Comparison of ENCODE assay signal across 8 mouse cellular contexts in the genomic region with DNA sequence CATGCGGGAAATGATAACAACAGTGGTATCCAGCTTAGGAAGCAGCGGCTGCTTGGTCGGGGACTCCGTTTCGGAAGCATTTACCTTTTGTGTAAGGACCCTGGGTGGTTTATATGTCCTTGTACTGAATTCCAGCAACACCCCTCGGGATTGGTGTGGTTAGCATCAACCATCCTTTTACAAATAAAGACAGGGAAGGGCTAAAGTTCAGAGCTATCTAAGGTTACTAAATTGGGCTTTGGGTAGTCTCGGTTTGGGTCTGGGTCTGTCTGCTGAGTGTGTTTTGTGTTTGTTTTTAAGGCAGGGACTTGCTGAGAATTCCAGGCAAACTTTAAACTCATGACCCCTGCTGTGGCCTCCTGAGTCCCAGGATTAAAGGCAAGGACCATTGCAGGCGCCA. TPM values are rescaled to one million over a fixed set of nuclear protein-coding genes. Genes with fewer than 3 reads are reported as not detected.
DNase-seq lines count a peak whose midpoint lies in the region; ATAC-seq and TF ChIP-seq lines count a peak whose summit lies in the region.
"Had no signal": no experiment of that assay in that cellular context is flagged by ENCODE, and none has a peak within 500 bp of the region (broad histone marks: within the 10 kb centered on the region; RNA-seq: fewer than 3 reads in every experiment).

No protein-coding gene starts in this region.

- H3K4me3 ChIP-seq in lung, embryonic 14.5 days (ENCODE audit: low read depth, low read length): peak overlapping the region; percentile 21
- H3K4me3 ChIP-seq in forebrain, embryonic 13.5 days: no peak overlapping the region
- H3K4me3 ChIP-seq in limb, embryonic 11.5 days (ENCODE audit: low read depth, low read length): no peak overlapping the region
- peak overlapping the region; percentile 8; the same call in 1 of the 2 replicates for H3K4me3 ChIP-seq in small intestine, adult 2 months (ENCODE audit: low read depth, low read length)

- no peak for ATAC-seq in lung, embryonic 14.5 days (ENCODE audit: insufficient read depth)
- ATAC-seq in forebrain, embryonic 13.5 days: no peak
- ATAC-seq in limb, embryonic 11.5 days (ENCODE audit: insufficient number of reproducible peaks, low FRiP score, low TSS enrichment, low read depth): no peak

- no peaks in the 10 kb centered on the region for H3K27me3 ChIP-seq in lung, embryonic 14.5 days (ENCODE audit: insufficient read depth, low read length)
- H3K27me3 ChIP-seq in forebrain, embryonic 13.5 days: no peaks in the 10 kb centered on the region
- H3K27me3 ChIP-seq in limb, embryonic 11.5 days (ENCODE audit: control insufficient read depth, insufficient read depth, low read length): no peaks in the 10 kb centered on the region
- no peaks in the 10 kb centered on the region for H3K27me3 ChIP-seq in small intestine, adult 2 months (ENCODE audit: control insufficient read depth, insufficient read depth, low read length)

- WGBS in lung, embryonic 14.5 days: 10% methylated on average over 8 of the region's 8 CpGs
- 27% methylated on average over 8 of the region's 8 CpGs for WGBS in forebrain, embryonic 13.5 days
- WGBS in limb, embryonic 11.5 days: 21% methylated on average over 8 of the region's 8 CpGs
- 63% methylated on average over 8 of the region's 8 CpGs for WGBS in small intestine, adult 2 months

- peak overlapping the region; percentile 49 for H3K9ac ChIP-seq in lung, embryonic 14.5 days
- H3K9ac ChIP-seq in forebrain, embryonic 13.5 days: peak overlapping the region; percentile 51; the same call in 1 of the 2 replicates
- peak overlapping the region; percentile 60; the same call in 1 of the 2 replicates for H3K9ac ChIP-seq in limb, embryonic 11.5 days (ENCODE audit: low read length)

- H3K4me1 ChIP-seq in lung, embryonic 14.5 days (ENCODE audit: insufficient read depth): peaks cover 4% of the 10 kb centered on the region
- H3K4me1 ChIP-seq in forebrain, embryonic 13.5 days: peaks cover 28% of the 10 kb centered on the region
- H3K4me1 ChIP-seq in limb, embryonic 11.5 days (ENCODE audit: control insufficient read depth, insufficient read depth, low read length): peaks cover 23% of the 10 kb centered on the region
- peaks cover 21% of the 10 kb centered on the region for H3K4me1 ChIP-seq in small intestine, adult 2 months (ENCODE audit: control insufficient read depth, insufficient read depth, insufficient read length, low read length)

- TF ChIP-seq CTCF in lung, embryonic 14.5 days (IDR thresholded peaks at IDR 0.05; ENCODE audit: low read depth): no peak
- TF ChIP-seq CTCF in small intestine, adult 2 months (IDR thresholded peaks at IDR 0.05; ENCODE audit: extremely low read depth, insufficient read length, insufficient replicate concordance, low read depth, low read length): no peak

- H3K36me3 ChIP-seq in lung, embryonic 14.5 days (ENCODE audit: insufficient read depth): no peaks in the 10 kb centered on the region
- H3K36me3 ChIP-seq in forebrain, embryonic 13.5 days (ENCODE audit: poor library complexity, severe bottlenecking): no peaks in the 10 kb centered on the region
- no peaks in the 10 kb centered on the region for H3K36me3 ChIP-seq in limb, embryonic 11.5 days (ENCODE audit: control insufficient read depth, insufficient read depth, low read length)
- no peaks in the 10 kb centered on the region for H3K36me3 ChIP-seq in small intestine, adult 2 months (ENCODE audit: control insufficient read depth, insufficient read depth, low read length)

- no peak for DNase-seq in lung, embryonic 14.5 days
- DNase-seq in lung, postnatal 10 days: no peak
- no peak for DNase-seq in limb, embryonic 11.5 days (ENCODE audit: low spot score)
- DNase-seq in urinary bladder, postnatal 36 days (ENCODE audit: low spot score in 2 of 2): no peak
- no peak for DNase-seq in adrenal gland, postnatal 36 days
- DNase-seq: adrenal gland, postnatal 14 days had no signal

- H3K4me2 ChIP-seq in lung, embryonic 14.5 days: peak overlapping the region; percentile 56
- peak overlapping the region; percentile 47 for H3K4me2 ChIP-seq in forebrain, embryonic 13.5 days
- H3K4me2 ChIP-seq in limb, embryonic 11.5 days (ENCODE audit: low read depth, severe bottlenecking): peak overlapping the region; percentile 39

- peak overlapping the region; percentile 99 for H3K27ac ChIP-seq in lung, embryonic 14.5 days (ENCODE audit: low read depth)
- H3K27ac ChIP-seq in forebrain, embryonic 13.5 days: peak overlapping the region; percentile 83; the same call in 1 of the 2 replicates
- peak overlapping the region; percentile 94 for H3K27ac ChIP-seq in limb, embryonic 11.5 days (replicated peaks; ENCODE audit: low read depth, low read length)
- peak overlapping the region; percentile 50 for H3K27ac ChIP-seq in small intestine, adult 2 months (ENCODE audit: insufficient read depth, low read depth, low read length)

- TF ChIP-seq POLR2A in small intestine, adult 2 months (IDR thresholded peaks at IDR 0.05; ENCODE audit: low read depth, low read length): no peak

- no peaks in the 10 kb centered on the region for H3K9me3 ChIP-seq in lung, embryonic 14.5 days (ENCODE audit: low read depth, low read length)
- no peaks in the 10 kb centered on the region for H3K9me3 ChIP-seq in forebrain, embryonic 13.5 days (replicated peaks)
- H3K9me3 ChIP-seq in limb, embryonic 11.5 days (ENCODE audit: control insufficient read depth, low read length): no peaks in the 10 kb centered on the region

RNA-seq across cellular contexts. Expression of gene Ptp4a2, which starts 15.2 kb away (rescaled TPM):
- polyA plus RNA-seq in lung, embryonic 14.5 days (2014; fragmentation: Nextera tagmentation; extraction: Ambion mirVana): 291 and 336 TPM in 2 replicates
- polyA plus RNA-seq in forebrain, embryonic 13.5 days (2015; fragmentation: Nextera tagmentation; extraction: Ambion mirVana): 358 and 389 TPM in 2 replicates
- 315 and 335 TPM in 2 replicates for polyA plus RNA-seq in limb, embryonic 11.5 days (2014; fragmentation: Nextera tagmentation; extraction: Ambion mirVana)
- 8.9 and 21.1 TPM in 2 replicates for polyA plus RNA-seq in small intestine, adult 2 months (2012; rRNA removed)
- 100 to 1,000 TPM; 311 to 416 TPM for total RNA-seq in adrenal gland, postnatal 36 days (2021)

RNA-seq across cellular contexts. Expression of gene Khdrbs1, which starts 53.8 kb away (rescaled TPM):
- polyA plus RNA-seq in lung, embryonic 14.5 days (2014; fragmentation: Nextera tagmentation; extraction: Ambion mirVana): 139 and 144 TPM in 2 replicates
- polyA plus RNA-seq in forebrain, embryonic 13.5 days (2015; fragmentation: Nextera tagmentation; extraction: Ambion mirVana): 190 TPM in 2 replicates
- 162 and 189 TPM in 2 replicates for polyA plus RNA-seq in limb, embryonic 11.5 days (2014; fragmentation: Nextera tagmentation; extraction: Ambion mirVana)
- 29.4 and 58.7 TPM in 2 replicates for polyA plus RNA-seq in small intestine, adult 2 months (2012; rRNA removed)
- 10 to 100 TPM; 66.0 to 83.9 TPM for total RNA-seq in adrenal gland, postnatal 36 days (2021)

Comparison
In these comparisons a context has a peak if more than half of its experiments do, and no peak if none do; other contexts are left out.
1. H3K4me3 ChIP-seq: peak in lung, embryonic 14.5 days (single experiment) and small intestine, adult 2 months (single experiment); none in forebrain, embryonic 13.5 days (single experiment) and limb, embryonic 11.5 days (single experiment).
2. RNA of gene Ptp4a2, which starts 15.2 kb away (polyA plus RNA-seq): 358 to 389 TPM in forebrain, embryonic 13.5 days, 315 to 335 TPM in limb, embryonic 11.5 days and 291 to 336 TPM in lung, embryonic 14.5 days; 8.9 to 21.1 TPM in small intestine, adult 2 months; every median in the first group is over 10 times any median in the second.
3. Peak in every context shown above with its lines, with median percentiles within 50 percentile points of each other: H3K27ac ChIP-seq, H3K4me2 ChIP-seq and H3K9ac ChIP-seq.